Mouse (Mus musculus) forebrain, embryonic 12.5 days (tissue): Measurements from ENCODE around the gene Rps26. TPM values are rescaled to one million over a fixed set of nuclear protein-coding genes. Genes with fewer than 3 reads are reported as not detected.

Experiments used
- microRNA-seq: library from miRNA; unstranded; fragments of <30 nt; microRNA quantifications from one replicate; pipeline ENCODE4, GENCODE M21; 2017
- polyA plus RNA-seq: library from polyadenylated mRNA; unstranded; fragments of >200 nt; fragmentation: Nextera tagmentation; extraction: Ambion mirVana; gene quantifications from 2 replicates; pipeline ENCODE4 v1.2.1, GENCODE M21; 2016

The Rps26 gene
- polyA plus RNA-seq, 1 experiment from 2014 or later = 501 TPM

Small RNA genes lying within 50 kb of the gene (microRNA-seq; reads per million reads assigned to microRNA genes)
- gene Mir6917 = not detected

Other genes with a start within 250 kb of the Rps26 start
- gene Ankrd52, start 249.6 kb downstream of the Rps26 start, polyA plus RNA-seq = 11.3 and 13.9 TPM in 2 replicates
- gene Slc39a5, start 225.5 kb downstream of the Rps26 start, polyA plus RNA-seq = not detected in 2 replicates
- 141 and 155 TPM in 2 replicates for gene Nabp2, start 215.3 kb downstream of the Rps26 start, polyA plus RNA-seq
- gene Rnf41, start 215.1 kb downstream of the Rps26 start, polyA plus RNA-seq = 61.9 and 62.0 TPM in 2 replicates
- 189 and 210 TPM in 2 replicates for gene Smarcc2, start 167.5 kb downstream of the Rps26 start, polyA plus RNA-seq
- 660 and 684 TPM in 2 replicates for gene Myl6, start 132.6 kb downstream of the Rps26 start, polyA plus RNA-seq
- 2.4 and 2.7 TPM in 2 replicates for gene Myl6b, start 128.1 kb downstream of the Rps26 start, polyA plus RNA-seq
- 11.2 and 13.8 TPM in 2 replicates for gene Esyt1, start 100.9 kb downstream of the Rps26 start, polyA plus RNA-seq
- gene Zc3h10, start 79.0 kb downstream of the Rps26 start, polyA plus RNA-seq = 19.9 and 20.5 TPM in 2 replicates
- 2,598 and 2,922 TPM in 2 replicates for gene Rpl41, start 77.4 kb downstream of the Rps26 start, polyA plus RNA-seq
- gene Pa2g4, start 60.8 kb downstream of the Rps26 start, polyA plus RNA-seq = 196 and 203 TPM in 2 replicates
- gene Erbb3, start 37.1 kb downstream of the Rps26 start, polyA plus RNA-seq = 2.0 TPM in 2 replicates
- gene Ikzf4, start 19.2 kb upstream of the Rps26 start, polyA plus RNA-seq = 6.8 and 7.7 TPM in 2 replicates
- gene Suox, start 47.3 kb upstream of the Rps26 start, polyA plus RNA-seq = 10.4 and 10.7 TPM in 2 replicates
- 90.9 and 98.8 TPM in 2 replicates for gene Rab5b, start 69.5 kb upstream of the Rps26 start, polyA plus RNA-seq
- 0.88 and 4.4 TPM in 2 replicates for gene Pmel, start 77.4 kb upstream of the Rps26 start, polyA plus RNA-seq
- 95.2 and 104 TPM in 2 replicates for gene Cdk2, start 78.3 kb upstream of the Rps26 start, polyA plus RNA-seq
- gene Dgka, start 118.1 kb upstream of the Rps26 start, polyA plus RNA-seq = 3.9 and 4.2 TPM in 2 replicates
- gene Pym1, start 121.1 kb upstream of the Rps26 start, polyA plus RNA-seq = 51.2 and 52.8 TPM in 2 replicates
- gene Mmp19, start 164.2 kb upstream of the Rps26 start, polyA plus RNA-seq = 0.40 and 0.60 TPM in 2 replicates
- 55.0 and 58.9 TPM in 2 replicates for gene Dnajc14, start 177.3 kb upstream of the Rps26 start, polyA plus RNA-seq
- 18.4 and 21.3 TPM in 2 replicates for gene Tmem198b, start 177.6 kb upstream of the Rps26 start, polyA plus RNA-seq
- 251 and 256 TPM in 2 replicates for gene Sarnp, start 190.6 kb upstream of the Rps26 start, polyA plus RNA-seq
- gene Ormdl2, start 194.9 kb upstream of the Rps26 start, polyA plus RNA-seq = 47.4 and 53.0 TPM in 2 replicates